Mouse (Mus musculus): ENCODE data around the gene Vdac1.

Gene Vdac1

DNA sequence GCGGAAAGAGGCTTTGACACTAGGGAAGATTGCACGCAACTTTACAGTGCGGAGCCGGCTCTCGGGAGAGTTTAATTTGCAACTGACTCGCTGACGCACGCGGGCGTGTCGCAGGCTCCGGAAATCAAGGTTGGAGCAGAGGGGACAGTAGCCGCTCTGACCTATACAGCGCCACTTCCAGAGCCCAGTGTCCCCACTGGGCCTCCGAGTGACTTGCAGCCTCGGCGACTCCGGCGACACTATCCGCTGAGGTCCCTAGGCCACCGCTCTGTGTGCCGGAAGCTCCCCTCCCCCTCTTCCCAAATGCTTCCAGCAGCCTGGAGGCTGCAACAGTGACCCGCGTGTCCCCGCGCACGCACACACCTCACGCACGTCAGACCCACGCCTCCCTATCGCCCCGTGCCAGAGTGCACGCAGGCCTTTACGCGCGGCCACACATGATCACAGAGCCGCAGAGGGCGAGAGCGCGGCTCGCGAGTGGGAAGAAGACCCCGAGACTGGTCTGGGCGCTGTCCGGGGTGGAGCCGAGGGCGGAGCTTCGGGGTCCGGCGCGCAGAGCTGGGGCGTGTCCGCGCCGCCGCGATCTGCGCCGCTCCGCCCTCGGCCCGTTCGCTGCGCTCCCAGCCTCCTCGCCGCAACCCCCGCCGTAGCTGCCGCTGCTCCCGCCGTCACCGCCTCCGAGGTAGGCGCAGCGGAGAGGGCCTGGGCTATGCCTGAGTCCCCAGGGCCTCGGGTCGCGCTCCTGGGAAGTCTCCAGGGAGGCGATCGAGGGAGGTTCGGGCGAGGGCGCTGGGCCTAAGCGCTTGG, at the start of gene Vdac1:
Vdac1 (plus strand) TSS at position 390 of the 807 bp plus-strand sequence.
- CTCF ChIA-PET, result interaction anchor here (0.6 kb wide), 2 partner anchors 18 to 1844 kb away, joined by 3 read pairs; no protein-coding TSS in a partner anchor

DNA sequence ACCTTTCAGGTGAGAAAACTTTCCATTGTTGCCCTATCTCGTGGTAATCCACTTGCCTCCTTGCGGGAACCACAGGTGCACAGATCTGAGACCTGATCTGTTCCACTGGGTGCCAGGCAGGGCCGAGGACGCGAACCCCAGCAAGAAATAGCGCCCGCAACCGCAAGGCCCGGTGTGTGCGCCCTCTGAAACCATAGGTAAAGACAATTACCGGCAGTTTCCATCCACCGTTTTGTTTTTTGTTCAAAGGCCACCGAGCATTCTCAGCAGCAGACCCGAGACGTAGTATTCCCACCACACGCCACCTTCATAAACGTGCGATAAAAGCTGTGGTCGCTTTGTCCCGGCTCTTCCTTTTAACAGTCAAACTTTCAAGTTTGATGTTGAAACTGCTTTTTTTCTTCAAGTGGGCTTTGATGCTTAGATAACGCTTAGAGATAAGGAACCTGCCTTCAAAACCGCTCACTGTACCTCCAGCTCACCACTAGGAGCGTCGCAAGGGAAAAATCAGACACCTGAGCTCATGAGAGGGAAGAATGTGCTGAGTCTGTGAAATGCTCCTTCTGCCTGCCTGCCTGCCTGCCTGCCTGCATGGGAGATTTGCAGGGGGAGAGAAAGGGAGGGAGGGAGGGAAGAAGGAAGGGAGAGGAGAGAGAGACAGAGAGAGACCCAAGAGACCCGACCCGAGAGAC, 46.4 kb upstream of the Vdac1 start:
- CTCF ChIA-PET, result interaction anchor here (0.6 to 0.7 kb wide), 2 partner anchors 29 to 107 kb away, joined by 3 to 5 read pairs; no protein-coding TSS in a partner anchor

DNA sequence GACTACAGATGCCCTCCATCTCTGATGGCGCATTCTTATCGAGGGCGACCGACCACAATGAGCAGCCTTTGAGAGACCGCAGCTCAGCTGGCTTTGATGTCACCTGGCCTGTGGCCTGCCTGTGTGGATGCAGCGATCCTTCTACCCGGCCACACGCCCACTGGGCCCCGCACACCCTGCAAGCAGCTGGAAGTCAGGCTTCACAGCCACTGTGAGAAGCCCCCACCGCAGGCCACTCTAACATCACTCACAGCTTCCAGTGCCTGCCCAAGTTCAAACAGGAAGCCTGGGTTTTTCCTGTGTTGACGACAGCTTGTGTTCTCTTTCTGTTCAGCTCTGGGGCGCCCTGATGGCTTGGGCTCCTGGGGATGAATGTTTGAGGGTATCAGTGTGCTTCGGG, 42.2 kb upstream of the Vdac1 start:
- CTCF ChIA-PET, result no interaction called here

DNA sequence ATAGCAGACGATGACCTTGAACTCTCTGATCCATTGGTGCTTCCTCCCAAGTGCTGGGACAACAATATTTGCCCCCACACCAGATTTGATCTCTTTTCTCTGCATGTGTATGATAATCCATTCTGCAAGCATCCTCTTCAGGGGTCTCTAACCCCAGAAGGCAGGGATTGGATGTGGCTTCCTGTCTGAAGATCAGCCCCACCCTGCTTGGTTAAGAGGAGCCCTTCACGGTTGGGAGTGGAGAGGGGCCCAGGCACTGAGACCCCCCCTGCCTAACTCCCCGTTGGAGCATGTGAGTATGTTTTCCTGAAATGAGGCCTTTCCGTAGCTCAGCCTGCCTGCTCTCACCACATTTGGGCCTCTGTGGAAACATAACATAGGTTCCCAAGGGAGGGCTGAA, 41.0 kb upstream of the Vdac1 start:
- CTCF ChIA-PET, result no interaction called here

DNA sequence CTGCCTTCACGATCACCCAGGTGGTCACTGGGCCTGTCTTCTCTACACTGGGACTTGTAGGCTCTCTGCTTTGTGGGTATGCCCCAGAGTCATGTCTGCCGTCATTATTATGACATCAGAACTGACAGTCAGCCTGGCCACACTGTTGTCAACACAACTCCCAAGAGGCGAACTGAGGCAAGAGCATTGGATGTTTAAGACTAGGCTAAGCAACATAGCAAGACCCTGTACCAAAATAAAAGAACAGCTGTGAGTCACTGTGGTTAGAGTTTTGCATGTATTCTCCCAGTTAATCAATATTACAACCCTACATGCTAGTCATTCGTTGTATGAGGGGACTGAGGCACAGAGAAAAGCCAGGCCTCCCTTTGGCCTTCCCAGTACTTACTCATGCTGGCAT, 40.1 kb upstream of the Vdac1 start:
- CTCF ChIA-PET, result no interaction called here

DNA sequence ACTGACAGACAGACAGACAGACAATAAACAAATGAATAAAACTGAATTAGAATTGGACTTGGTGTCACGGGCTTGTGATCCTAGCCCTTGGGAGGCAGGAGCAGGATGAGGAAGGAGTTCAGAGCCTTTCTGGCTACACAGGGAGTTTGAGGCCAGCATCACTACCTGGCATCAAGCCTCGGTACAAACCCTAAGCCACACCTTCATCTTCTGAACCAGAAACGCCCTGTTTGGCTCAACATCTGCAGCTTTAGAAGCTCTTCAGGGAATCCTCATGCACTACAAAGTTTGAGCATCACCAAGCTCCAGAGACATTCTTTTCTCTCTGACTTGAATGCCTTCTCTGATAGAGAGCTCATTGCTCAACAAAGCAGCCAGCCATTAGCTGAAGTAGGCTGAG, 39.1 kb upstream of the Vdac1 start:
- CTCF ChIA-PET, result interaction anchor here (0.6 kb wide), 1 partner anchor 22 kb away, joined by 4 read pairs; no protein-coding TSS in a partner anchor

DNA sequence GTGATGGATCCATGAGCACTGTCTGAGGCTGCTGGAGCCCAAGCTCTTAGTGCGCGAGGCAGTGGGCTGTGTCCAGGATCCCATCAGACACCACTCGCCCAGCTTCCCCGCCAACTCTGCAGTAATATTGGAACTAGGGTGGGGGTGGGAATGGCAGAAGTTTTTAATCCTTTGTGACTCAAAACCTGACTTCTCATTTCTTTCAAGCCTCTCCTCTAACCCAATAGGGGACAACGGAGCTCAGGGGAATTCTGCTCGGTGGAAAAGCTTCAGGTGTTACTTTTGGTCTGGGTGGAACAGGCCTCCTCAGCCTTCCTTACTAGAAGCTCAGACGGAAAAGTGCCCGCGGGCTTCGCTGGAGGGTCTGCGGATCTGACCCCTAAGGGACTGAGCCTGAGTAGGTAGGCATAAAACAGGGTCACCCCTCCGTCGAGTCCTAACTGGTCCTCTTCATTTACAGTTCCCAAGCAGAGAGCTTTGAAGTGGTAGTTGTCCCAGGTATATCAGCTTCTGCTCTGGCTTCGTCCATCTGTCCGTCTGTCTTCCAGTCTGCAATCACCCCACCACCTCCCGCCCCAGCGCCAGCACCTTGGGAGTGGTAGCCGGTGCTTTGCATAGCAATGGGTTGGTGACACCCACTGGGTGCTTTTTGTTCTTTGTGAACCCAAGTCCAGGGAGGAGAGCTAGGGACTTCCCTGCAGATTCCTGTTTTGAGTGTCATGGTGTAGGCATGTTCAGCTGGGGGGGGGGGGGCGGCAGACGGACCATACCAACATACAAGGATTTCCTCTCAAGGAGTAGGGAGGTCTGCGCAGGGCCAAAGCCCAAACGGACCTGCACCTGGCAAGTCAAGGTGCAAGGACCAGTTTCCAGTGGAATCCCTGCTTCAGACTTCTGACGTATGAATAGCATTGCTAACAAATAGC, 36.0 kb upstream of the Vdac1 start:
- CTCF ChIA-PET, result no interaction called here

DNA sequence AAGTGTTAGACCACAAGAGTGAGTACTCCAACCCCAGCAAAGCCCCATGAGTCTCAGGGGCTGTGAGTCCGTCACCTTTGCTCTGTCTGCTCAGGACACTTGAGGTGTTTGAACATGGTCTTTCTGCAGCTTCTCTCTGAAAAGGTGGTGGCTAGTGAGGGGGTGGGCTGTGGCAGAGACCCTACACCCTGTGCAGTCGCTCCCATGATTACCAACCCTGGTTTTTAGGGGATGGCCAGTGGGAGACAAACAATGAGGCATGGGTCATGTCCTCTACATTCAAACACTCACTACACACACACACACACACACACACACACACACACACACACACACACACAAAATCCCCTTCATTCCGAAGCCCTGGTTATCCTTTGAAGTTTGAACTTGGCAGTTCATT, 33.3 kb upstream of the Vdac1 start:
- CTCF ChIA-PET, result interaction anchor here (0.5 kb wide), 1 partner anchor 15 kb away, joined by 3 read pairs; no protein-coding TSS in a partner anchor

DNA sequence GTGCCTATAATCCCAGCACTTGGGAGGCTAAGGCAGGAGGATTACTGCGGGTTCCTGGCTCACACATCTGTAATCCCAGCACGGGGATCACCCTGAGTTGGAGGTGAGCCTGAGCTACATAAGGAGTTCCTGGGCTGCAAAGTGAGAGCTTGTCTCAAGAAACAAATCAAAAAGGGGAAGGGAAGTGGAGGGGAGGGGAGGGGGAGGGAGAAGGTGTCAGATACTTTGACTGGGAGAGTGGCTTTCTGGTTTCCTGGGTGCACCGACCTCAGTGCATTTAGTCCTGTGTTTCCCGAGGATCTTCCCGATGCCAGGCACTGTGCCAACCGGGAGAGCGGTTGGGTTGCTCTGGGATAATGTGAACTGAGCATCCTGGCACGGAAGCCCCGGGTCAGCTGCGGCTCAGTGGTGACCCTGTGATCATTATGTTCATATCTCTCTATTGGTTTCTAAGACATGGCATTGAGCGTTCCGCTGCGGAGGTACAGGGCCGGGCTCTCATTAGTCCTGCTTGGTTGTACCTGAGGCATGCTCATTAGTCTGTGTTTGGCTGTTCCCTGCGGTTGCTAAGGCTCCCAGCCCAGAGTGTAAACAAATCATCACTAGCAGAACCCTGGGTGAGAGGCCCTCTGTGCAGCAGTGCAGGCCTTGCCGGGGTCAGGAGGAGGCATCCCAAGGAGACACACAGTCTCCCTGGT, 28.1 kb upstream of the Vdac1 start:
- CTCF ChIA-PET, result no interaction called here

DNA sequence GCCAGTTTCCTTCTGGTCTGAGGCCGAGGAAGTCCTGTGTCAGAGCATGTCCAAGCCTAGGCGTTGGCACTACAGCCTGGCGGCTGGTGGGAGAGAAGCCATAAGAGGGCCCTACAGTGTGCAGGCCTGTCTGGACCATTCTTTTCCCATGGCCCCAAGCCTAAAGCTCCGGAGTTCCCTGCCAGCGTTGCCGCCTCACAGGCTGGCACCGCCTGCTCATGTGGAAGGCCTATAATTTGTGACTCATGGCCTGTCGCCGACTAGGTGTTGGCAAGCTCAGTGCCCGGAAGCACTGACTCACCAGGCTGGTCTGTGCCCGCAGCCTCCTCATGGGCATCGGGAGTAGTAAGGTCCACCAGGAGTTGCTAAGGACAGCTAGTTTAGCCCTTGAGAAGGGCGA, 27.0 kb upstream of the Vdac1 start:
- CTCF ChIA-PET, result no interaction called here

DNA sequence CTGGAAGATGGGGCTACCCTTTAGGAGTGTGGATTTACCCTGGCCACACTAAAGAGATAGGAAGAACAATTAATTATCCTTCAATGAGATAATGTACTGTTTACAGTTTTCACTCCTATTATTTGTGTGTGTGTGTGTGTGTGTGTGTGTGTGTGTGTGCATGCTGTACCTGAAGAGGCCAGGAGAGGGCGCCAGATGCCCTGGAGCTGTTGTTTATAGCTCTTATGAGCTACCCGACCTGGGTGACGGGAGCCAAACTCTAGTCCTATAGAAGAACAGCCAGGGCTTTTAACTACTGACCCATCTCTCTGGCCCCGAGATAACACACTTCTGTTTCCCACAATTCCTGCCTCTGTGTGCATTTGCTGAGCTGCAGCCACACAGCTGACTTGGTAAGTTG, 25.4 kb upstream of the Vdac1 start:
- CTCF ChIA-PET, result interaction anchor here (0.6 kb wide), 1 partner anchor 68 kb away, joined by 3 read pairs; no protein-coding TSS in a partner anchor

DNA sequence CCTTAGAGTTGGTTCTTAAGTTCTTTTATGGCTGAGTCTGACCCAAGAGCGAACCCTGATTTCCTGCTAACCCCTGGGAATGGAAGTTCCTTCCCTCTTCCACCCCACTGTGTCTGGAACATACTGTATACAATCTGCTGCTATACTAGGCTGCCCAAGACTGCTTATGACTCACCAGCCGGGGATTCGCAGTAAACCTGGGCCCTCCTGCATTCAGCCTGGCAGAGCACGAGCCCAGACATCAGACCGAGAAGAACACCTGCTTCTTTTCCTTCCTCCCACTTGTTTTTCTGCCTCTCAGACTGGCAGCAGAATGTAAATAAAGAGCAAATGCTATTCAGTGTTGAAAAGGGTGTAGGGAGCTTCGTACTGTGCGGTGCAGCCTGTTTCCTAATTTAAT, 24.7 kb upstream of the Vdac1 start:
- CTCF ChIA-PET, result interaction anchor here (0.6 kb wide), 1 partner anchor 68 kb away, joined by 3 read pairs; no protein-coding TSS in a partner anchor

DNA sequence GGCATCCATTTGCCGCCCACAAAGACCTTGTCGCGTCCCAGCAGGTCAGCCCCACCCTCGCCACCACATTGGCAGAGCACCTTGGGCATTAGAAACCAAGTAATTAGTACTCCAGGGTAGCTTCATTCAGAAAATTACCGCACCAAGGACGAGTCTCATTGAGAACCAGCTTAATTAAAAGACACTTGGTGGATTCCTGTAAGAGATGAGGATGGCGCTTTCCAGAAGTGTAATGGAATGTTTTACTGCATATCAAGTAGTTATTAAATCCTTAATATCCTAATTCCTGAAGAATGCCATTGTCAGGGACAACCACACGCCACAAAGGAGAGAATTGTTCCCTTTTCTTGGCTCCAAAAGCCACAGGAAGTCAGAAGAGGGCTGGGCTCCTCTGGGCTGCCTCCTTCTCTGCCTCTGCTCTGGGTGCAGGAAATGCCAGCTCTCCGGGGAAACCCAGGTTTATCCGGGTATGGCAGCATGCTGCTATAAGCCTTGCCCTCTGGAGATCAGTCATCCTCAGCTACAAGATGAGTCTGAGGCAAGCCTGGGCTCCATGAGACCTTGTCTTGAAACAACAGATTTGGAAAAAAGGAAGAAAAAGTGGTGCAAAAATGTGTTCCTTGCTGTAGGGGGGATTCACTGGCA, 22.9 kb upstream of the Vdac1 start:
- CTCF ChIA-PET, result no interaction called here

DNA sequence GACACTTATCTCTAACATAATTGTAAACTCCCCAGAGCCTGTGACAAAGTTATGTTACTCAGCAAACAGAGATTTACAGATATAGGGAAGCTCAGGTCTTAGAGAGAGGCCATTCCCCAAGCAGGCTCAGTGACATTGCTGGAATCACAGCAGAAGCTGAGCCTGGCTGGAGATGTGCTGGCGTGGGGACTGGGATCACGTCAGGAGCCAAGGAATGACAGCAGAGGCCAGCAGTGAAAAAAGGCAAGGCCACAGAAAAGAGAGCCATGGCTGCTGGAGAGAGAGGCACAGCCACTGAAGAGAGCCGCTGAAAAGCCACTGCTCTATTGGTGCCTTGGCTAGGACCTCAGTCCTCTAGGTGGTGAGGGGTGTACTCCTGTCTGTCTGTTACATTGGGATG, 22.3 kb upstream of the Vdac1 start:
- CTCF ChIA-PET, result interaction anchor here (0.6 kb wide), 1 partner anchor 89 kb away, joined by 3 read pairs; no protein-coding TSS in a partner anchor

DNA sequence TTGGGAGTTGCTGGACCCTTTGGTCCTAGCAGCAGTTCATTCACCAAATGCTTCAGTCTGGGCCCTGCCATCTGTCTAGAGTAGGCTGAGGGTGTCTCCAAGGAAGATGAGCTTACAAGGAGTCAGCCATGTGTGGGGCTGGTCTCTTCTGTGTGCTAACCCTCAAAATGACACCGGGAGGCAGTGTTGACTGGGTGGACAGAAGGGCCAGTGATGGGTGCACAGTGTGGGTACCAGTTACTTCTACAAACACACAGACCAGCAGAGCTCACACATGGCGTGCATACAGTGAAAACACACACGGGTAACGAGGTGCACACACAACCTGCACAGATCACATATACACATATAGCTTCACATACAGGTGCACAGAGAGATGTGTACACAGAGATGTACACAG, 21.6 kb upstream of the Vdac1 start:
- CTCF ChIA-PET, result no interaction called here

DNA sequence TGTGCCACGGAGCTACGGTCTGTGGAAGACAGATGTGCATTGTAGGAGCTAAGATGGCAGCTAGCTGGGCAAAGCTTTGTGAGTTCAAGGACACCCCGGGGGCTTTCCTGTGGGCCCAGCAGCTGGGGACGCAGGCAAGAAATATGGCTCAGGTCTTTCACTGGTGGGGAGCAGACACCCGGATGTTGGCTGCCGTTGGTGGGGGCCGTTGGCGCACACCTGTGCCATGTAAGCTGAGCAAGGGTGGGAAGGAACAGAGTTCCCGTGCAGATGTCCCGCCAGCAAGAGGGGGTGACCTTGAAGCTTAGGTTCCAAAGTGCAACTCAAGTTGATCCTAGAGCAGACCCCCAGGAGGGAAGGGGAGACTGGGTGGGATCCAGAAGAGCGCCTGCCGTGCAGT, 21.1 kb upstream of the Vdac1 start:
- CTCF ChIA-PET, result no interaction called here

DNA sequence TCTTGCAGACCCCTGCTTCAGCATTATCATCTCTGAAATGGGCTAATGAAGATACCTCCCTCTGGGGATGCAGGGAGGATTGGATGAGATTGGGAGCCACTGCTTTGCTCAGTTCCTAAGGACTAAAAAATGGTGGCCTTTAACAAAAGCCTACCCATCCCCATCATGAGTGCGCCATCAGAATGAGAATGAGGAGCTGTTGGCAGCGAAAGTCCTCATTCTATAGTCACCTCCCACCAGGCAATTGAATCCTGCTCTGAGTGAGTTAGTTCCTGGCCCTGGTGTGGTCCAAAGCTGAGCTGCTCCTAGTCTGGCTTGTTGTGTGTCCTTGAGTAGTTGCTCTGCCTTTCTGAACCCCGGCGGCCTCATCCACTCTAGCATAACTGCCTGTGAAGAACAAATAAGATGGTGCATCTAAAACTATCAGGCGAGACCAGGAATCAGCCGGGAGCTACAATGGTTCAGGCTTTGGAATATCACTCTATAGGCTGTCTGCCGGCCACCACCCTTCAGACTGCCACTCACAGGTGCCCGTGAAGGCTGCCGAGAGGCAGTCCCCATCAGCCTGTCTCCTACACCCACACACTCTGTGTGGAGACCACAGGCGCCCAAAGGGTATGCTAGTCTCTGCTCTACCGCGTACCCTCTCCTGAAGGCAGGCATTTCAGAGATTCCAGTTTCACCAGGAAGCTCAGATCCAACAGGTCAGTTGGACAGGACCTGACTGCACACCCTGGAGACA, 20.4 kb upstream of the Vdac1 start:
- CTCF ChIA-PET, result no interaction called here

DNA sequence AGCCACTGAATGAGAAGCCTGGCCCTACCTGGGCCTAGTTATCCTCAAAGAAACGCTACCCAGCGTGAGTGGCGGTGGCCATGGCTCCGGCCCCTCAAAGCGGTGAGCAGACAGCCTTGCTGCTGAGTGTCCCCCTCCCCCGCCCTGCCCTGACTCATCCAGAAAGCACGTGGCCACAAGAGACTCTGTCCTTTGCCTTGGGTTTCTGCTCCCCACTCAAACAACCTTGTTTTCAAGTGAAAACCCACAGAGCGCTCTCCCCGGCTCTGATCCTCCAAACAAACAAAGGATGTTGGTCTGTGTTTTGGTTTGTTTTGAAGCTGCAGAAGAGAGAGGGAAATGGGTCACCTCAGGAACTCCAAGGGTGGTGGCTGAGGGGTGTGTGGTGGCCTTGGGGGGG, 19.7 kb upstream of the Vdac1 start:
- CTCF ChIA-PET, result interaction anchor here (0.6 to 0.7 kb wide), 3 partner anchors 11 to 397 kb away, joined by 3 to 10 read pairs (median 3); no protein-coding TSS in a partner anchor

DNA sequence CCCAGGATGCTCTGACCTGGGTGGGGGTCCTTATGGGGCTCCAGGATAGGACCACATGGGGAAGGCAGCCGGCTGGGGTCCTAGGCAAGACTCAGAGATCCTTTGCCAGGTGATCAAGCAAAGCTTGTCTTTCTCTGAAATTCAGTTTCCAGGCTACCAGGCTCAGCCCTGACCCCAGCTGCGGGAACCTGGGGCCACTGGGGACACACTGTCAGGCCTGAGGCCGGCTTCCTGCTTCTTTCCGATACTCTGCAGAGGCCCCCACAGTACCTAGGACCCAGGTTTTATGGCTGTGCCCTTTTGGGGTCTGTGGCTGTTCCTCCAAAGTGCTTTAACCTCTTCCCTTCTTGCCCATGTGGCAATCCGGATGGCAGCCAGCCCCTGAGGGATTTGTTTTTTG, 19.2 kb upstream of the Vdac1 start:
- CTCF ChIA-PET, result interaction anchor here (0.6 to 0.7 kb wide), 3 partner anchors 12 to 397 kb away, joined by 3 to 10 read pairs (median 3); no protein-coding TSS in a partner anchor

DNA sequence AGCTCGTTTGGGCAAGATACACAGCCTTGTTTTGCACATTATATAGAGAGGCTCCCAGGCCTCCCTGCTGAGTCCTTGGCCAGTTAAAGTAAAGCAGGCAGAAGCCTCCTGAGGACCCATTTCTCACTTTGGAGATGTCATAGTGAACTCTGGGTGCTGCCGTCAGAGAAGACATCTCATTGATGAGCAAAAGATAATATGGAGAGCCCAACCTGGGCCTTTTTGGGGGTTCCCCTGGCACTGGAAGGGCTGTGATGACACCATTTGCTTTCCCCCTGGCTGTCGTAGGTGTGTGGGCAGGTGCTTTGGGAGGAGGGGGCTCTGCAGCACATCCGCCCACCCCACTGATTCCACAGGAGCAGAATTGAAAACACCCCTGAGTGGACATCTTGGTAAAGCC, 18.4 kb upstream of the Vdac1 start:
- CTCF ChIA-PET, result interaction anchor here (0.6 kb wide), 1 partner anchor 18 kb away, joined by 3 read pairs; no protein-coding TSS in a partner anchor
